Mouse (Mus musculus) heart, adult 2 months (tissue): ENCODE measurements around the gene Runx1.

ENCODE experiments used
- CTCF ChIP-seq: fragments of 200-600 bp; IDR thresholded peaks from 2 replicates; pipeline ENCODE4 v1.8.1; 2022; ENCODE audit warnings: antibody characterized with exemption, mild to moderate bottlenecking, moderate library complexity
- EP300 ChIP-seq: fragments of 200-500 bp; IDR thresholded peaks from 2 replicates; pipeline ENCODE4 v1.6.1; 2011; ENCODE audit warnings: low read depth, low read length, control low read depth; ENCODE audit not compliant: insufficient read depth

GRCm38 (mm10) chr16:92642283-92642682 is 183.7 kb downstream of the Runx1 start:
- TF ChIP-seq EP300 (no peak), CTCF (no peak)
